Mouse (Mus musculus): ENCODE measurements at regions not wholly inside any gene's neighbourhood (a gene's known extent, or its start where the extent isn't known, plus 50 kb on each side); places are given as distances from the start of the nearest gene placed in this dataset.

GRCm38 (mm10) chr12:69101965-69102364, 57.0 kb downstream of the Rps29 start:
- Histone ChIP-seq H3K4me3 (replicated peaks; ENCODE audit: low read length) (no peak overlapping the region), H3K4me1 (ENCODE audit: control insufficient read depth, insufficient read depth, low read length) (no peaks in the 10 kb centered on the region), H3K27ac (ENCODE audit: low read length) (no peak overlapping the region), H3K9ac (ENCODE audit: low read length) (no peak overlapping the region), H3K27me3 (ENCODE audit: control insufficient read depth, insufficient read depth, low read length) (no peaks in the 10 kb centered on the region), H3K36me3 (ENCODE audit: control insufficient read depth, insufficient read depth, low read length) (no peaks in the 10 kb centered on the region), H3K9me3 (replicated peaks; ENCODE audit: control insufficient read depth, low read length) (no peaks in the 10 kb centered on the region), H3K4me2 (ENCODE audit: low read depth, low read length) (no peak overlapping the region)
- no peak for ATAC-seq (ENCODE audit: insufficient read depth, low FRiP score)
- WGBS: 44% methylated on average over 3 of the region's 3 CpGs

DNA sequence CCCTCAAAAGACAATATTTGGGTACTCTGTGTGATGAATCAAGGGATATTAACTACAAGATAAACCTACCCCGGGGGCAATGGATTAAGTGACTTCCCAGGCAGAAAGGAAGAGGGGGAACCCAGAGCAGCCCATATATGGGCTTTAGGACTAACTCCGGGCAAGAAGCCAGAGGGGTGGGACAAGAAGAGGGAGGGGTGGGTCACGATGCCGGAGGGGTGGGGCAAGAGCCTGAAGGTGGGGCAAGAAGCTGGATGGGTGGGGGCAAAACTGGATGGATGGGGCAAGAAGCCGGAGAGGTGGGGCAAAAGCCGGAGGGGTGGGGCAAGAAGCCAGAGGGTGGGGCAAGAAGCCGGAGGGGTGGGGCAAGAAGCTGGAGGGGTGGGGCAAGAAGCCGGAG, 64.1 kb downstream of the Rps29 start:
- no peaks in the 10 kb centered on the region for H3K36me3 ChIP-seq (ENCODE audit: control insufficient read depth, insufficient read depth, low read length)
- no peak overlapping the region for H3K27ac ChIP-seq (ENCODE audit: low read length)
- H3K9ac ChIP-seq (ENCODE audit: low read length): no peak overlapping the region
- H3K4me3 ChIP-seq (replicated peaks; ENCODE audit: low read length): no peak overlapping the region
- no peak for ATAC-seq (ENCODE audit: insufficient read depth, low FRiP score)
- no peaks in the 10 kb centered on the region for H3K4me1 ChIP-seq (ENCODE audit: control insufficient read depth, insufficient read depth, low read length)
- no peak overlapping the region for H3K4me2 ChIP-seq (ENCODE audit: low read depth, low read length)
- H3K9me3 ChIP-seq (replicated peaks; ENCODE audit: control insufficient read depth, low read length): no peaks in the 10 kb centered on the region
- no peaks in the 10 kb centered on the region for H3K27me3 ChIP-seq (ENCODE audit: control insufficient read depth, insufficient read depth, low read length)
- 83% methylated on average over 8 of the region's 8 CpGs for WGBS

- H3K36me3 ChIP-seq (ENCODE audit: control insufficient read depth, insufficient read depth, low read length): no peaks in the 10 kb centered on the region
- no peak overlapping the region for H3K9ac ChIP-seq (ENCODE audit: low read length)
- no peak overlapping the region for H3K27ac ChIP-seq (ENCODE audit: low read length)
- H3K4me1 ChIP-seq (ENCODE audit: control insufficient read depth, insufficient read depth, low read length): no peaks in the 10 kb centered on the region
- no peak for ATAC-seq (ENCODE audit: insufficient read depth, low FRiP score)
- WGBS: 55% methylated on average over 13 of the region's 13 CpGs
- no peaks in the 10 kb centered on the region for H3K27me3 ChIP-seq (ENCODE audit: control insufficient read depth, insufficient read depth, low read length)
- H3K4me3 ChIP-seq (replicated peaks; ENCODE audit: low read length): no peak overlapping the region
- H3K9me3 ChIP-seq (replicated peaks; ENCODE audit: control insufficient read depth, low read length): 0 out of 2 replicates have a peak, but pooled peaks cover 4% of the 10 kb centered on the region
- no peak overlapping the region for H3K4me2 ChIP-seq (ENCODE audit: low read depth, low read length)
Observed at GRCm38 (mm10) chr12:69093073-69093797, 65.8 kb downstream of the Rps29 start.

DNA sequence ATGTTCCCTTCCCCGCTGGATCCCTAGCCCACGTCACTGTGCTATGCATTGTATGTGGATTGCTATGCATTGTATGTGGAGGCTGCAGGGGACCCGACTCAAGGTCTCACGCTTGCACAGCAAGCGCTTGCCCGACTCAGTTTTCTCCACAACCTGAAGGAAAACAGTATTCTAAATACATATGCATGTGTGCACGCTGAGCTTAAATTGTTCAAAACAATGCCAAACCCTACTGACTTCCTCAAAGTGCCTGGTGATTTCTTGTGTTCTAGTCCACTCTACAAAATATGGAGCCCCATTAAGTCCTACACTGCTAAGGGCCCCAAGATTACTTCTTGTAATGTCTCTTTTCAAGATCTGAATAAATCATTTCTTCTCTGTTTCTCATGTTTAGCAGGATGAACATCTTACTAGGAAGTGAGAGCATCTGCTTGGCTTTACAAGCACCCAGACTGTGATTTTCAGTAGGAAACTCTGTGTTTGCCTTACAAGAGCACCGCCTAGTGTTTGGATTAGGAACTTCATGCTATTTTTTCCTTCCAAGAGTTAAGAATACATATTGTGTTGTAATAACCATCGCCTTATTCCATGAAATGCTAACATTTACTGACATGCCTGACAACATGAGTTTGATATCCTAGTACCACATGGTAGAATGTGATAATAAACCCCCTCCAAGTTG, 70.9 kb downstream of the Rps29 start:
- Histone ChIP-seq H3K4me1 (ENCODE audit: control insufficient read depth, insufficient read depth, low read length) (no peaks in the 10 kb centered on the region), H3K4me2 (ENCODE audit: low read depth, low read length) (no peak overlapping the region), H3K9me3 (replicated peaks; ENCODE audit: control insufficient read depth, low read length) (0 out of 2 replicates have a peak, but pooled peaks cover 4% of the 10 kb centered on the region), H3K36me3 (ENCODE audit: control insufficient read depth, insufficient read depth, low read length) (no peaks in the 10 kb centered on the region), H3K4me3 (replicated peaks; ENCODE audit: low read length) (no peak overlapping the region), H3K9ac (ENCODE audit: low read length) (no peak overlapping the region), H3K27me3 (ENCODE audit: control insufficient read depth, insufficient read depth, low read length) (no peaks in the 10 kb centered on the region), H3K27ac (ENCODE audit: low read length) (no peak overlapping the region)
- no peak for ATAC-seq (ENCODE audit: insufficient read depth, low FRiP score)
- WGBS: 70% methylated on average over 9 of the region's 9 CpGs

GRCm38 (mm10) chr12:69085522-69086179, 73.3 kb downstream of the Rps29 start:
- Histone ChIP-seq H3K9ac (ENCODE audit: low read length) (no peak overlapping the region), H3K9me3 (replicated peaks; ENCODE audit: control insufficient read depth, low read length) (0 out of 2 replicates have a peak, but pooled peaks cover 4% of the 10 kb centered on the region), H3K27ac (ENCODE audit: low read length) (no peak overlapping the region), H3K4me1 (ENCODE audit: control insufficient read depth, insufficient read depth, low read length) (no peaks in the 10 kb centered on the region), H3K36me3 (ENCODE audit: control insufficient read depth, insufficient read depth, low read length) (no peaks in the 10 kb centered on the region), H3K4me2 (ENCODE audit: low read depth, low read length) (peak overlapping the region; percentile 30), H3K27me3 (ENCODE audit: control insufficient read depth, insufficient read depth, low read length) (no peaks in the 10 kb centered on the region), H3K4me3 (replicated peaks; ENCODE audit: low read length) (no peak overlapping the region)
- WGBS: 36% methylated on average over 19 of the region's 19 CpGs
- ATAC-seq (ENCODE audit: insufficient read depth, low FRiP score): no peak

GRCm38 (mm10) chr12:69084656-69085055, 74.3 kb downstream of the Rps29 start:
- H3K4me3 ChIP-seq (replicated peaks; ENCODE audit: low read length): no peak overlapping the region
- no peak overlapping the region for H3K27ac ChIP-seq (ENCODE audit: low read length)
- H3K4me1 ChIP-seq (ENCODE audit: control insufficient read depth, insufficient read depth, low read length): no peaks in the 10 kb centered on the region
- H3K36me3 ChIP-seq (ENCODE audit: control insufficient read depth, insufficient read depth, low read length): no peaks in the 10 kb centered on the region
- WGBS: 72% methylated on average over 5 of the region's 5 CpGs
- H3K4me2 ChIP-seq (ENCODE audit: low read depth, low read length): no peak overlapping the region
- H3K9ac ChIP-seq (ENCODE audit: low read length): no peak overlapping the region
- 0 out of 2 replicates have a peak, but pooled peaks cover 4% of the 10 kb centered on the region for H3K9me3 ChIP-seq (replicated peaks; ENCODE audit: control insufficient read depth, low read length)
- H3K27me3 ChIP-seq (ENCODE audit: control insufficient read depth, insufficient read depth, low read length): no peaks in the 10 kb centered on the region
- ATAC-seq (ENCODE audit: insufficient read depth, low FRiP score): no peak

DNA sequence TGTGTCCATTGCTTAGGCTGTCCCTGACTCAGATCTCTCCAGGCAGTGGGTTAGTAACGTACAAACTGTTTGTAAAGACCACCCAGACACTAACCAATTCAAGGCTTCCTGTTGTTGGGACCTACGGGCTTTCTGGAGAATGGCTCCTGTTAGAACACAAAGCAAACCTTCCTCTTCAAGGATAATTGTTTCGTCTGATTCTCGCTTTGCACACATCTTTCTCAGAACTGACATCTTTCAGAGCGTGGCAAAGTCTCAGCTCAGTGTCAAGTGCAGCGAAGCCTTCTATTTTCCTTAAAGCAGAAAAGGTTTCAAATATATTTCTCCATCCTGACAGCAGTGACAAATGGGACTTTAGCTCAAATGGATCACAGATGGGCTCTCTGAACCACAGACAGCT, 76.9 kb downstream of the Rps29 start:
- ATAC-seq (ENCODE audit: insufficient read depth, low FRiP score): no peak
- H3K4me3 ChIP-seq (replicated peaks; ENCODE audit: low read length): no peak overlapping the region
- 29% methylated on average over 6 of the region's 6 CpGs for WGBS
- H3K9ac ChIP-seq (ENCODE audit: low read length): no peak overlapping the region
- H3K27ac ChIP-seq (ENCODE audit: low read length): no peak overlapping the region
- H3K4me2 ChIP-seq (ENCODE audit: low read depth, low read length): no peak overlapping the region
- no peaks in the 10 kb centered on the region for H3K9me3 ChIP-seq (replicated peaks; ENCODE audit: control insufficient read depth, low read length)
- H3K4me1 ChIP-seq (ENCODE audit: control insufficient read depth, insufficient read depth, low read length): no peaks in the 10 kb centered on the region
- H3K36me3 ChIP-seq (ENCODE audit: control insufficient read depth, insufficient read depth, low read length): no peaks in the 10 kb centered on the region
- H3K27me3 ChIP-seq (ENCODE audit: control insufficient read depth, insufficient read depth, low read length): no peaks in the 10 kb centered on the region

GRCm38 (mm10) chr12:69039553-69039952, 119.4 kb downstream of the Rps29 start:
- Histone ChIP-seq H3K4me3 (replicated peaks; ENCODE audit: low read length) (no peak overlapping the region), H3K27ac (ENCODE audit: low read length) (no peak overlapping the region), H3K4me2 (ENCODE audit: low read depth, low read length) (no peak overlapping the region), H3K9me3 (replicated peaks; ENCODE audit: control insufficient read depth, low read length) (no peaks in the 10 kb centered on the region), H3K9ac (ENCODE audit: low read length) (no peak overlapping the region), H3K27me3 (ENCODE audit: control insufficient read depth, insufficient read depth, low read length) (no peaks in the 10 kb centered on the region), H3K4me1 (ENCODE audit: control insufficient read depth, insufficient read depth, low read length) (no peaks in the 10 kb centered on the region), H3K36me3 (ENCODE audit: control insufficient read depth, insufficient read depth, low read length) (no peaks in the 10 kb centered on the region)
- 53% methylated on average over 4 of the region's 4 CpGs for WGBS
- ATAC-seq (ENCODE audit: insufficient read depth, low FRiP score): no peak

- Histone ChIP-seq H3K4me1 (ENCODE audit: control insufficient read depth, insufficient read depth, low read length) (no peaks in the 10 kb centered on the region), H3K36me3 (ENCODE audit: control insufficient read depth, insufficient read depth, low read length) (no peaks in the 10 kb centered on the region), H3K4me2 (ENCODE audit: low read depth, low read length) (peak overlapping the region; percentile 44), H3K9ac (ENCODE audit: low read length) (peak overlapping the region; percentile 31; the same call in 1 of the 2 replicates), H3K9me3 (replicated peaks; ENCODE audit: control insufficient read depth, low read length) (no peaks in the 10 kb centered on the region), H3K27me3 (ENCODE audit: control insufficient read depth, insufficient read depth, low read length) (no peaks in the 10 kb centered on the region), H3K27ac (ENCODE audit: low read length) (no peak overlapping the region), H3K4me3 (replicated peaks; ENCODE audit: low read length) (0 out of 2 replicates have a peak overlapping the region, but pooled peaks have one; percentile 17)
- no peak for ATAC-seq (ENCODE audit: insufficient read depth, low FRiP score)
- WGBS: 41% methylated on average over 17 of the region's 17 CpGs
Observed at GRCm38 (mm10) chr12:69023594-69023993, 135.4 kb downstream of the Rps29 start.

Measured in stomach, embryonic 16.5 days (tissue).